Mouse (Mus musculus) midbrain, postnatal 0 days (tissue): Measurements from ENCODE around the gene Spdye4a. TPM values are rescaled to one million over a fixed set of nuclear protein-coding genes. Genes with fewer than 3 reads are reported as not detected.

ENCODE experiments used
- ATAC-seq: fragments of 200-750 bp; cut with Nextera tagmentation; 2 replicates; pipeline ENCODE4 v1.8.0; 2017; ENCODE audit warnings: moderate number of reproducible peaks, mild to moderate bottlenecking, moderate TSS enrichment, moderate library complexity; ENCODE audit not compliant: low FRiP score
- DNase-seq: peaks from one replicate; pipeline ENCODE4 v3.0.0-alpha.2; 2015; ENCODE audit warnings: low spot score
- H3K27ac ChIP-seq: fragments of 300-500 bp; sonication (generic); 2 replicates; pipeline ENCODE4 v1.5.1; 2014; ENCODE audit warnings: low read depth, mild to moderate bottlenecking, low read length, mixed read lengths
- H3K27me3 ChIP-seq: fragments of 300-500 bp; sonication (generic); 2 replicates; pipeline ENCODE4 v1.6.1; 2014; ENCODE audit warnings: low read length, control low read depth, mixed read lengths; ENCODE audit not compliant: insufficient read depth
- H3K36me3 ChIP-seq: fragments of 300-500 bp; sonication (generic); 2 replicates; pipeline ENCODE4 v1.6.1; 2014; ENCODE audit warnings: low read length, control low read depth, mixed read lengths; ENCODE audit not compliant: insufficient read depth
- H3K4me1 ChIP-seq: fragments of 300-500 bp; sonication (generic); 2 replicates; pipeline ENCODE4 v1.6.1; 2014; ENCODE audit warnings: mild to moderate bottlenecking, control low read depth, antibody characterized with exemption, low read length, mixed read lengths; ENCODE audit not compliant: insufficient read depth
- H3K4me2 ChIP-seq: fragments of 300-500 bp; sonication (generic); 2 replicates; pipeline ENCODE4 v1.6.1; 2014; ENCODE audit warnings: low read depth, mild to moderate bottlenecking, low read length, mixed read lengths; ENCODE audit not compliant: poor library complexity, severe bottlenecking
- H3K4me3 ChIP-seq: fragments of 300-500 bp; sonication (generic); 2 replicates; pipeline ENCODE4 v1.5.1; 2014; ENCODE audit warnings: low read depth, mild to moderate bottlenecking, low read length, moderate library complexity
- H3K9ac ChIP-seq: fragments of 300-500 bp; sonication (generic); replicated peaks from 2 replicates; pipeline ENCODE4 v1.6.1; 2014; ENCODE audit warnings: mild to moderate bottlenecking, low read length, moderate library complexity, mixed read lengths; ENCODE audit not compliant: poor library complexity, severe bottlenecking
- H3K9me3 ChIP-seq: fragments of 300-500 bp; sonication (generic); 2 replicates; pipeline ENCODE4 v1.6.1; 2016; ENCODE audit warnings: low read length, control low read depth
- CTCF ChIP-seq: IDR thresholded peaks from 2 replicates; pipeline ENCODE4 v1.5.1; 2016; ENCODE audit warnings: antibody characterized with exemption, mild to moderate bottlenecking
- WGBS: fragments of 180-500 bp; shearing (Covaris S2); extraction: QIAGEN DNeasy Blood & Tissue Kit; methylation state at CpG from one replicate; pipeline ENCODE4 v1.1.7; 2014; 5-methylcytosine and 5-hydroxymethylcytosine counted together
- polyA plus RNA-seq: library from polyadenylated mRNA; unstranded; fragments of >200 nt; fragmentation: Nextera tagmentation; extraction: Ambion mirVana; gene quantifications from 2 replicates; pipeline ENCODE4 v1.2.1, GENCODE M21; 2015
- total RNA-seq: library from RNA; depleted of rRNA; stranded (reverse); fragments of >200 nt; gene quantifications from 2 replicates; pipeline ENCODE4 v1.2.3, GENCODE M21; 2014

Spdye4a gene
- total and polyA plus RNA-seq, 2 experiments from 2014 or later = 0.09 TPM; not detected in 1

DNA sequence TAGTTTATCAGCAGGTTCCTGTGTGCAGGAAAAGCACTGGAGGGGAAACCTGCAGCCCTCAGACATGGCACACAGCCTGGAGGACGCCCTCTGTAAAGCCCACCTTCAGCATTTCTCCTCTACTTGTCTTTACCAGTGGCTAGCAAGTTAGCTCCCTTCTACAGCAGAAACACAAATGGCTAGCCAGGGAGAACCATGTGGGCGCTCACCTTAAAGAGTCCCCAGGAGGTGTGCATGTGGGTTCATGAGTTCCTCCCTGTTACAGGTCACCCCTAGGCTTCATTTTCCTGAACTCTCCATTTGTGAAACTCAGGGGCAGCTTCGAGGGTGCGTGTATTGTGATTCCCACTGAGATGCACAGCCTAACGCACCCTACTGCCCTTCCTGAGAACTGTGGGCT lies 29.1 kb upstream of the Spdye4a start:
- no peak overlapping the region for H3K27ac ChIP-seq
- no peak for TF ChIP-seq CTCF
- H3K9me3 ChIP-seq = no peaks in the 10 kb centered on the region
- H3K4me1 ChIP-seq = no peaks in the 10 kb centered on the region
- no peak overlapping the region for H3K9ac ChIP-seq
- 90% methylated on average over 5 of the region's 5 CpGs for WGBS
- no peak overlapping the region for H3K4me2 ChIP-seq
- no peak for DNase-seq
- 0 out of 2 replicates have a peak, but pooled peaks cover 17% of the 10 kb centered on the region for H3K27me3 ChIP-seq
- no peak overlapping the region for H3K4me3 ChIP-seq
- peaks cover 67% of the 10 kb centered on the region for H3K36me3 ChIP-seq
- no peak for ATAC-seq

DNA sequence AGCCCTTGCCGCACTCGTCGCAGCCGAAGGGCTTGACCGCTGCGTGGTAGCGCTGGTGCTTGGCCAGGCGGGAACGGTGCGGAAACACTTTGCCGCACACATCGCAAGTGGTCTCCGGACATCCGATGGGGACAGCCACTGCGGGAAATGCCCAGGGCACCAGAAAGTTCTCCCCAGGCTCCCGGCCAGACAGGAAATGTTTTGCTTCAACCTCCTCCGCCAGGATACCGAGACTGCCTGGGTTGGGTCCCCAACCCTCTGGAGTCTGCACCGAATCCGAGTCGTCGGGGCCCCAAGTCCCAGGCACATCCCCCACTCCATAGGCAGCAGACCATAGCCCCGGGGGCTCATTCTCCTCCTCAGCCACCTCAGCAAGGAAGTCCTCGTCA lies 28.4 kb upstream of the Spdye4a start:
- Histone ChIP-seq H3K4me1 (no peaks in the 10 kb centered on the region), H3K4me3 (no peak overlapping the region), H3K27me3 (0 out of 2 replicates have a peak, but pooled peaks cover 17% of the 10 kb centered on the region), H3K36me3 (peaks cover 60% of the 10 kb centered on the region), H3K27ac (no peak overlapping the region), H3K9me3 (no peaks in the 10 kb centered on the region), H3K4me2 (no peak overlapping the region), H3K9ac (no peak overlapping the region)
- 46% methylated on average over 24 of the region's 24 CpGs for WGBS
- TF ChIP-seq CTCF = no peak
- DNase-seq (no peak), ATAC-seq (no peak)

DNA sequence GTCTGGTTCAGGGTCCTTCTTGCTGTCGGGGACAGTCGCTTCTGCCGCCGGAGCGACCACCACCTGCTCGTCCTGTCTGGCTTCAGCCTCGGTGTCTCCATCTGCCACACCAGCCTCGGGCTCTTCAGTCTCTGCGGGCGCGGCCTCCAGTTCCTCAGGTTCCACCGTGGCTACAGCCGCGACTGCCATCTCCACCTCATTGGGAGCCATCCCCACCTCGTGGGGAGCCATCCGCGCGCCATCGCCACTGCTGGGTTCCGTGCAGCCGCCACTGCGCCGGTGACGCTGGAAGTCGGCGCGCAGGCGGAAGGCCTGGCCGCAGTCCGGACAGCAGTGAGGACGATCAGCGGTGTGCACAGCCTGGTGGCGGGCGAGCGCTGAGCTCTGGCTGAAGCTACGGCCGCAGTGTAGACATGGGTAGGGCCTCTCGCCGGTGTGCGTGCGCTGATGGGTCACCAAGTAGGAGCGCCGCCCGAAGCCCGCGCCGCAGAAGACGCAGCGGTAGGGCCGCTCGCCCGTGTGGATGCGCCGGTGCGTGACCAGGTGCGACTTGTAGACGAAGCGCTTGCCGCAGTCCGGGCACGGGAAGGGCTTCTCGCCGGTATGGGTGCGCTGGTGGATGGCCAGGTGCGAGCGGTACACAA lies 27.9 kb upstream of the Spdye4a start:
- Histone ChIP-seq H3K4me2 (0 out of 2 replicates have a peak overlapping the region, but pooled peaks have one; percentile 41), H3K9me3 (no peaks in the 10 kb centered on the region), H3K9ac (0 out of 2 replicates have a peak overlapping the region, but pooled peaks have one; percentile 39), H3K27me3 (0 out of 2 replicates have a peak, but pooled peaks cover 17% of the 10 kb centered on the region), H3K4me3 (no peak overlapping the region; the same call in 1 of the 2 replicates), H3K36me3 (peaks cover 55% of the 10 kb centered on the region), H3K4me1 (no peaks in the 10 kb centered on the region), H3K27ac (no peak overlapping the region)
- DNase-seq = peak; percentile 13
- no peak for TF ChIP-seq CTCF
- no peak for ATAC-seq
- 33% methylated on average over 63 of the region's 66 CpGs for WGBS

DNA sequence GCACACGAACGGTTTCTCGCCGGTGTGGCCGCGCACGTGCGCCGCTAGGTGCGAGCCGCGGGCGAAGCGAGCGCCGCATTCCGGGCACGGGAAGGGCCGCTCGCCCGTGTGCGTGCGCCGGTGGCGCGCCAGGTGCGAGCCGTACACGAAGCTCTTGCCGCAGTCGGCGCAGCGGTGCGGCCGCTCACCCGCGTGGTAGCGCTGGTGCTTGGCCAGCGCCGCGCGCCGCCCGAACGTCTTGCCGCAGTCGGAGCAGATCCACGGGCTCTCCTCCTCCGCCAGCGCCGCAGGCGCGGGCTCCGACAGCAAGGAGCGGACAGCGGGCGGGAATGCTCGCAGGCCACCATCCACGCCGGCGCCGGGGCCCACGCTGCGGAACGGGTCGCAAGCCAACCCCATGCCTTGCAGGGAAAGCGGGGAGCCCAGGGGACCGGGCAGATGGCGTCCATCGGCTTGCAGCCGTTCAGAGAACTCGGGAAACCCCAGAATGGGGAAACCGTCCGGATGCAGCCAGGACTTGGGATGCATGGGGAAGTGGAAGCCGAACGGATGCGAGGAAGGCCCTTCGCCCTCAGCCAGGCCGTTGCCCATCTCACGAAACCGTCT lies 27.3 kb upstream of the Spdye4a start:
- DNase-seq (peak; percentile 41), ATAC-seq (peak; percentile 22; the same call in 1 of the 2 replicates)
- peak overlapping the region; percentile 39 for H3K9ac ChIP-seq

DNA sequence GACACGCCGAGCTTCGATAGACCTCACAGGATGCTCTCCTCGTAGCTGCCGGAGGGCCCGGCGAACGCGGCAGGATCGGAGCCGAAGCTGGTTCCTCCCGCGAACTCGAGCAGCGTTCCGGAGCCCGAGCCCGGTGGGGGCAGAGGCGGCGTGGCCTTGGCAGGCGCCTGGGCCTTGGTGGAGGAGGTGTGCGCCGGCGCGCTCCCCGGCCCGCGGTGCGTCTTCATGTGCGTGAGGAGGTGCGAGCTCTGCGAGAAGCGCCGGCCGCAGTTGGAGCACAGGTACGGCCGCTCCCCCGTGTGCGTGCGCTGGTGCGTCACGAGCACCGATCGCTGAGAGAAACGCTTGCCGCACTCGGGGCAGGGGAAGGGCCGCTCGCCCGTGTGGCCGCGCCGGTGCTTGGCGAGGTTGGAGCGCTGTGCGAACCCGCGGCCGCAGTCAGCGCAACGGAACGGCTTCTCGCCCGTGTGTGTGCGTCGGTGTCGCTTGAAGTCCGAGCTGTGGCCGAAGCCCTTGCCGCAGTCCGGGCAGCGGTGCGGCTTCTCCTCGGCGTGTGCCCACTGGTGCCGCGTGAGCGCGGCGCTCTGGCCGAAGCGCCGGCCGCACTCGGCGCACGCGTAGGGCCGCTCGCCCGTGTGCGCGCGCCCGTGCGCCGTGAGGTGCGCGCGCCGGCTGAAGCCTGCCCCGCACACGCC lies 26.6 kb upstream of the Spdye4a start:
- H3K27ac ChIP-seq = no peak overlapping the region; the same call in 1 of the 2 replicates
- peaks cover 48% of the 10 kb centered on the region for H3K36me3 ChIP-seq
- 13% methylated on average over 103 of the region's 103 CpGs for WGBS
- H3K4me2 ChIP-seq = peak overlapping the region; percentile 41
- H3K4me3 ChIP-seq = peak overlapping the region; percentile 19; the same call in 1 of the 2 replicates
- 0 out of 2 replicates have a peak, but pooled peaks cover 17% of the 10 kb centered on the region for H3K27me3 ChIP-seq
- no peaks in the 10 kb centered on the region for H3K9me3 ChIP-seq
- TF ChIP-seq CTCF = no peak
- H3K9ac ChIP-seq = peak overlapping the region; percentile 39; the same call in 1 of the 2 replicates
- H3K4me1 ChIP-seq = no peaks in the 10 kb centered on the region
- ATAC-seq (peak; percentile 45), DNase-seq (no peak)

More for the DNA sequence above, 27.3 kb upstream of the Spdye4a start:
- H3K4me2 ChIP-seq = peak overlapping the region; percentile 41
- no peak overlapping the region for H3K27ac ChIP-seq
- no peak for TF ChIP-seq CTCF
- 0 out of 2 replicates have a peak, but pooled peaks cover 17% of the 10 kb centered on the region for H3K27me3 ChIP-seq
- no peaks in the 10 kb centered on the region for H3K9me3 ChIP-seq
- H3K36me3 ChIP-seq = peaks cover 50% of the 10 kb centered on the region
- H3K4me1 ChIP-seq = no peaks in the 10 kb centered on the region
- 9% methylated on average over 76 of the region's 81 CpGs for WGBS
- peak overlapping the region; percentile 19 for H3K4me3 ChIP-seq
